Mouse (Mus musculus): ENCODE measurements at regions not wholly inside any gene's neighbourhood (a gene's known extent, or its start where the extent isn't known, plus 50 kb on each side); places are given as distances from the start of the nearest gene placed in this dataset.

GRCm38 (mm10) chr4:81953023-81953422 is 510.4 kb upstream of the Mpdz start:
- WGBS: 43% methylated on average over 4 of the region's 4 CpGs
- TF ChIP-seq CTCF (IDR thresholded peaks at IDR 0.05): no peak
- Histone ChIP-seq H3K4me3 (ENCODE audit: low read depth, low read length) (no peak overlapping the region), H3K9me3 (ENCODE audit: low read length) (no peaks in the 10 kb centered on the region), H3K27me3 (replicated peaks; ENCODE audit: insufficient read depth, low read length) (no peaks in the 10 kb centered on the region), H3K9ac (replicated peaks; ENCODE audit: low read depth) (no peak overlapping the region), H3K36me3 (ENCODE audit: insufficient read depth, low read length) (no peaks in the 10 kb centered on the region), H3K27ac (ENCODE audit: low read length) (no peak overlapping the region), H3K4me2 (replicated peaks; ENCODE audit: low read depth, low read length) (no peak overlapping the region), H3K4me1 (ENCODE audit: insufficient read depth, low read depth, low read length) (no peaks in the 10 kb centered on the region)
- ATAC-seq (no peak), DNase-seq (ENCODE audit: low spot score) (no peak)

DNA sequence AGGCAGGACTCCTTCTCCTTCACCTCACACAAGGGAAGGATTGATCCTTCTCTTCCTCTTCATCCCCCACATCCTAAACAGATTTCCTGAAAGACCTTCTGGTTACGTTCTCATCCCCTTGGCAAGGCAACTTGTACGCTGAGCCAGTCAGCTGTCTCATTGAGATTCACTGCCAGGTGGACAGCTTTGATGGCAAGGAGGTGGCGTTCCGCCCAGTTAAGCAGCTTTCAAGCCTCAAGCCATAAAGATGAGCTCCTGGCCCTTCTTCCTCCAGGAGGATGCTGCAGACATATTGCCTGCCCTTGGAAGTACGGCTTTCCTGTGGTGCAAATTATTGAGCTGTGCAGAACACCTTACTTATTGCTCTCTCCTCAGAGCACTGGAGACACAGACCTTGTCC is 494.8 kb upstream of the Mpdz start:
- ATAC-seq: no peak
- Histone ChIP-seq H3K36me3 (ENCODE audit: insufficient read depth, low read length) (no peaks in the 10 kb centered on the region), H3K4me2 (replicated peaks; ENCODE audit: low read depth, low read length) (no peak overlapping the region), H3K4me3 (ENCODE audit: low read depth, low read length) (no peak overlapping the region), H3K9ac (replicated peaks; ENCODE audit: low read depth) (no peak overlapping the region), H3K27ac (ENCODE audit: low read length) (no peak overlapping the region), H3K9me3 (ENCODE audit: low read length) (no peaks in the 10 kb centered on the region), H3K27me3 (replicated peaks; ENCODE audit: insufficient read depth, low read length) (no peaks in the 10 kb centered on the region), H3K4me1 (ENCODE audit: insufficient read depth, low read depth, low read length) (no peaks in the 10 kb centered on the region)
- TF ChIP-seq EP300 (IDR thresholded peaks at IDR 0.05) (no peak), CTCF (IDR thresholded peaks at IDR 0.05) (no peak)
- DNase-seq (ENCODE audit: low spot score): no peak
- WGBS: 69% methylated on average over 5 of the region's 5 CpGs

DNA sequence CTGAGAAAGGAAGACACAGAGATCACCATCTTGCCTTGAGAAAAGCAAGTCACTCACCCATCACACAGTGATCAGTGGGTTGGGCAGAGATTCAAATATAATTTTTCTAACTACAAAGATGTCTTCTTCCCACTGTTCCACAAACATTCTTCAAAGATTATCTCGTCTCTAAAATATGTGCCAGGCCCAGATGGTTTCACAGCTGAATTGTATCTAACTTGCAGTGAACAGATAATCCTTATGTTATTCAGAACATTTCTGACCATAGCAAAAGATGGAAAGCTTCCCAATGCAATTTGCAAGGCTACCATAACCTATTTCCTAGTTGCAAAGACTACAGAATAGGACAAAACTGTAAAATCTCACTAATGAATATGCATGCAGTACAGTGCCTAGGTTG is 488.3 kb upstream of the Mpdz start:
- 55% methylated on average over 1 of the region's 1 CpGs for WGBS
- H3K9me3 ChIP-seq (ENCODE audit: low read length): no peaks in the 10 kb centered on the region
- TF ChIP-seq EP300 (IDR thresholded peaks at IDR 0.05): no peak
- no peak for TF ChIP-seq CTCF (IDR thresholded peaks at IDR 0.05)
- no peaks in the 10 kb centered on the region for H3K4me1 ChIP-seq (ENCODE audit: insufficient read depth, low read depth, low read length)
- ATAC-seq (no peak), DNase-seq (ENCODE audit: low spot score) (no peak)
- H3K4me2 ChIP-seq (replicated peaks; ENCODE audit: low read depth, low read length): no peak overlapping the region
- H3K27me3 ChIP-seq (replicated peaks; ENCODE audit: insufficient read depth, low read length): no peaks in the 10 kb centered on the region
- no peaks in the 10 kb centered on the region for H3K36me3 ChIP-seq (ENCODE audit: insufficient read depth, low read length)
- no peak overlapping the region for H3K9ac ChIP-seq (replicated peaks; ENCODE audit: low read depth)
- H3K4me3 ChIP-seq (ENCODE audit: low read depth, low read length): no peak overlapping the region
- H3K27ac ChIP-seq (ENCODE audit: low read length): no peak overlapping the region

DNA sequence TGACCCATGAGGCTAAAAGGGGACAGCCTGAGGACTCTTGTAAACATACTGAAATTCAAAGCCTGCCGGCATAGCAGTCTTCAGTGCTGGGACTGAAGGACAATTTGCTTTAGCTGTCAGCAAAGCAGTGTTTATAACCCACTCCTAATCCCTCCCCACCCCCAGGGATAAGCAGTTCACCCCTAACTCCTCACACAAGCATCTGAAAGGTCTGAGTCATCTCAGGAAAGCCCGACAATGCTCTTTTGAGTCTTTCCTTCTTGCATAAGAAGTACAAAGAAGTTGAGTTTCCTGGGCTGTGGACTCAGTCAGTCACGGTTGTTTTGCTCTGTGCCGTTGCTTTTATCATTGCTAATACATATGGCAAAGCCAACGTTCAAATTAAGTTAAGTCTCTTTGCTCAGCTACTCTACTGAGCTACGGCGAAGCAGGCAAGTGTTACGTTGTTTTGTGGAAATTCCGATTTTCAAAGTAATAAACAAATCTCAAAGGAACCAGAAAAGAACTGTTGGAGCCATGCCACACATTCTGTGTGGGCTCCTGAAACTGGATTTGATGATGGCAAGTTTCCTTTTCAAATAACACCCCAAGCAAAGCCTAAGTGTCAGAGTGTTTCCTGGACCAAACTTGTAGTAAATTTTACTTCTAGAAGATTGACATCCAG is 486.1 kb upstream of the Mpdz start:
- no peak overlapping the region for H3K4me2 ChIP-seq (replicated peaks; ENCODE audit: low read depth, low read length)
- TF ChIP-seq EP300 (IDR thresholded peaks at IDR 0.05): no peak
- no peak for TF ChIP-seq CTCF (IDR thresholded peaks at IDR 0.05)
- H3K4me3 ChIP-seq (ENCODE audit: low read depth, low read length): no peak overlapping the region
- no peaks in the 10 kb centered on the region for H3K4me1 ChIP-seq (ENCODE audit: insufficient read depth, low read depth, low read length)
- no peaks in the 10 kb centered on the region for H3K27me3 ChIP-seq (replicated peaks; ENCODE audit: insufficient read depth, low read length)
- WGBS: 21% methylated on average over 9 of the region's 9 CpGs
- DNase-seq (ENCODE audit: low spot score) (peak; percentile 40), ATAC-seq (no peak)
- H3K27ac ChIP-seq (ENCODE audit: low read length): no peak overlapping the region
- no peaks in the 10 kb centered on the region for H3K9me3 ChIP-seq (ENCODE audit: low read length)
- no peaks in the 10 kb centered on the region for H3K36me3 ChIP-seq (ENCODE audit: insufficient read depth, low read length)
- no peak overlapping the region for H3K9ac ChIP-seq (replicated peaks; ENCODE audit: low read depth)

DNA sequence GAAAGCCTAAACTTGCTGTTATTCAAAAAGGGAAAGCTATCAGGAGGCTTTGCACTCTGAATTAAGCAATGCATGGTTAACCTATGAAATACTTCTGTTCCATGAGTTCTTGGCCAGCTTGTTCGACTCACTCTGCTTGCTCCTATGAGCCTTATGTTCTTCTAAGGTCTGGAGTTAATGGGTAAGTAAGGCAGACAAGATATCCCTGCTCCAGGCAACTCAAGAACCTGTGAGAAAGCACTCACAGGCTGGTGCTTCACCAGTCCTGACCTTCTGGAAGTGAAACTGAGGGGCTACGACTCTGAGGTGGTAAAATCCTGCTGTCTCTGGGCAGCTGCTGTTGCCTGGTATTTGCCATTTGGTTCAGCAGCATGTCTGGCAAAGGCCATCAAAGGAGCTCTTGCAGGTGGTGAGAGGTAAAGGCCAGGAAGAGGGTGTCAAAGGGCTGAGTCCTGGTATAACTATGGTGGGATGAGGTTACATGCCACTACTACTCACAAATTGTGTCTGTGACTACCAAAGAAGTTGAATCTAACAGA is 484.6 kb upstream of the Mpdz start:
- no peak overlapping the region for H3K9ac ChIP-seq (replicated peaks; ENCODE audit: low read depth)
- no peak overlapping the region for H3K4me2 ChIP-seq (replicated peaks; ENCODE audit: low read depth, low read length)
- TF ChIP-seq EP300 (IDR thresholded peaks at IDR 0.05) (no peak), CTCF (IDR thresholded peaks at IDR 0.05) (no peak)
- H3K27ac ChIP-seq (ENCODE audit: low read length): no peak overlapping the region
- DNase-seq (ENCODE audit: low spot score) (no peak), ATAC-seq (no peak)
- 55% methylated on average over 2 of the region's 2 CpGs for WGBS
- no peaks in the 10 kb centered on the region for H3K9me3 ChIP-seq (ENCODE audit: low read length)
- no peak overlapping the region for H3K4me3 ChIP-seq (ENCODE audit: low read depth, low read length)
- H3K27me3 ChIP-seq (replicated peaks; ENCODE audit: insufficient read depth, low read length): no peaks in the 10 kb centered on the region
- H3K36me3 ChIP-seq (ENCODE audit: insufficient read depth, low read length): no peaks in the 10 kb centered on the region
- no peaks in the 10 kb centered on the region for H3K4me1 ChIP-seq (ENCODE audit: insufficient read depth, low read depth, low read length)

DNA sequence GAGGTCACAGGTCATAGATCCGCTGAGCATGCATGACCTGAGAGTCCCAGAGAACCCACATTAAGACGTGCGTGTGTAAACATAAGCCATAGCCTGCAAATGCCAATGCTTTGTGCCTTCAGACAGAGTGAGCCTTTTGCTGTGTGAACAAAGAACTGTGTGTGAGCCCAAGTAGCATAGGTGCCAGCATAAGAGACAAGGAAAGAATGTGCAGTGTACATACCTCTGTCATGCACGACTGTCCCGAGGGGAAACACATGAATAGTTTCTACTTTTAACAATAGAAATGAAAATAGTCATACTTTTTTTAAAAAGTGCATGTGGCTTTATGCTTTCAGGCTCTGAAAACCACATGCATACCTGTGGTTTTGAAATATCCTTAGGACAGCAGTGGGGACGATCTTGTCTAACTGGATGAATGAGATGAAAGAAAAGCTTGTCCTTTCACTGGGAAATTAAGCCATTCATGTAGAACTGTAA is 484.1 kb upstream of the Mpdz start:
- TF ChIP-seq CTCF (IDR thresholded peaks at IDR 0.05) (no peak), EP300 (IDR thresholded peaks at IDR 0.05) (no peak)
- no peak for ATAC-seq
- Histone ChIP-seq H3K27me3 (replicated peaks; ENCODE audit: insufficient read depth, low read length) (no peaks in the 10 kb centered on the region), H3K4me1 (ENCODE audit: insufficient read depth, low read depth, low read length) (no peaks in the 10 kb centered on the region), H3K9me3 (ENCODE audit: low read length) (no peaks in the 10 kb centered on the region), H3K4me2 (replicated peaks; ENCODE audit: low read depth, low read length) (no peak overlapping the region), H3K4me3 (ENCODE audit: low read depth, low read length) (no peak overlapping the region), H3K27ac (ENCODE audit: low read length) (no peak overlapping the region), H3K9ac (replicated peaks; ENCODE audit: low read depth) (no peak overlapping the region), H3K36me3 (ENCODE audit: insufficient read depth, low read length) (no peaks in the 10 kb centered on the region)
- DNase-seq (ENCODE audit: low spot score): no peak
- WGBS: 43% methylated on average over 6 of the region's 6 CpGs

Measured in lung, postnatal 0 days (tissue).